Mouse (Mus musculus): ENCODE measurements around the gene Catsperg1.

DNA sequence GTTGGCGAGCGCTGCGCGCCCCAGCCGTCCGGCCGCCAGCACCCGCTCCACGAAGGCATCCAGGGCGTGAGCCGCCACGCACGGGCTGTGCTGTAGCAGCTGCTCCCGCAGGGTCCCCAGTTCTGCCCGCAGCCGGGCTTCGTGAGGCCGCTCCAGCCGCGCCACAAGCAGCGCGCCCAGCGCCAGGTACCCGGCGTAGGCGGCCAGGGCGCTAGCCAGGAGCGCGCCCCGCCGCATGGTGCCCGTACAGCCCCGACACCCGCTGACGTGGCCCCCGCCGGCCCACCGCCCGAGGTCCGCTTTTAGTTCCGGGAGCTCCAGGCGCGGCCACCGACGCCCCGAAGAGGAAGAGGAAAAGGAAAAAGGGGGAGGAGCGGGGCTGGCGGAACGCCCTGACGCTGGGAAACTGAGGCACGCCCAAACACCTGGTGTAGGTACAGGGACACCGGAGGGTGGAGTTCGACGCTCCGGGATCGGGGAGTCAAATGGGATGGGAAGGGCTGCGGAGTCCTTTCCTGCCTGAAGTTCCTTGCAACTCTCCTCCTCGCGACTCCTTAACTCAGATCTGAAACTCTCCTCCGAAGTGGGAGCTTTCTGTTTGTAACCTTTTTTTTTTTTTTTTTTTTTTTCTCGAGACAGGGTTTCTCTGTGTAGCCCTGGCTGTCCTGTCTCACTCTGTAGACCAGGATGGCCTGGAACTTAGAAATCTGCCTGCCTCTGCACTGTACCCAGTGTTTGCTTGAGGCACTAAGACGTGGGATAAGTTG, 18.6 kb upstream of the Catsperg1 start, which contains the start of gene Kcnk6:
- TF ChIP-seq CTCF (IDR thresholded peaks at IDR 0.05; ENCODE audit: insufficient read depth, low read length) (no peak), POLR2A (IDR thresholded peaks at IDR 0.05; ENCODE audit: borderline replicate concordance, extremely low read depth, low read depth, low read length) (0 out of 2 replicates have a peak, but pooled peaks have one; percentile 35)

All from lung, adult 2 months (tissue).